ENCODE assay signal across 11 mouse cellular contexts in genomic region chr10:81073464-81073863, GRCm38 (mm10). TPM values are rescaled to one million over a fixed set of nuclear protein-coding genes. Genes with fewer than 3 reads are reported as not detected.
DNase-seq lines count a peak whose midpoint lies in the region; ATAC-seq and TF ChIP-seq lines count a peak whose summit lies in the region.
"Had no signal": no experiment of that assay in that cellular context is flagged by ENCODE, and none has a peak within 500 bp of the region (broad histone marks: within the 10 kb centered on the region; RNA-seq: fewer than 3 reads in every experiment).

No protein-coding gene starts in this region.

- DNase-seq in heart, postnatal 4 days = peak; percentile 42
- DNase-seq in heart, embryonic 10.5 days (ENCODE audit: low spot score) = no peak
- peak; percentile 49 to 83 for DNase-seq in spleen, postnatal 4 days (ENCODE audit: low spot score in 2 of 2)
- DNase-seq in spleen, postnatal 36 days (ENCODE audit: low spot score in 2 of 2) = no peak
- DNase-seq in thymus, postnatal 25 days = peak; percentile 33
- no peak for DNase-seq in cerebellum, adult 18-20 months

- no peak overlapping the region for H3K27ac ChIP-seq in heart, embryonic 10.5 days
- no peak overlapping the region for H3K27ac ChIP-seq in cortical plate, adult 2 months (ENCODE audit: insufficient read depth, low read length)
- H3K27ac ChIP-seq: lung, embryonic 15.5 days; neural tube, embryonic 12.5 days; stomach, embryonic 15.5 days had no signal

- H3K4me1 ChIP-seq in heart, embryonic 10.5 days = peaks cover 24% of the 10 kb centered on the region
- peaks cover 3% of the 10 kb centered on the region; the same call in 1 of the 2 replicates for H3K4me1 ChIP-seq in cortical plate, adult 2 months (ENCODE audit: control insufficient read depth, insufficient read depth, low read length)

- ATAC-seq in erythroid progenitor cell, adult 5-6 weeks (replicated peaks; ENCODE audit: low FRiP score, poor library complexity, severe bottlenecking) = no peak

- TF ChIP-seq POLR2A in cortical plate, adult 2 months (IDR thresholded peaks at IDR 0.05; ENCODE audit: extremely low read depth, insufficient read depth, low read length) = no peak

- H3K9me3 ChIP-seq in heart, embryonic 10.5 days = no peaks in the 10 kb centered on the region
- H3K9me3 ChIP-seq: lung, embryonic 15.5 days; neural tube, embryonic 12.5 days; stomach, embryonic 15.5 days had no signal

- WGBS in heart, embryonic 10.5 days = 60% methylated on average over 7 of the region's 7 CpGs

- peaks cover 60% of the 10 kb centered on the region for H3K36me3 ChIP-seq in heart, embryonic 10.5 days

- peak; percentile 29; the same call in 1 of the 2 replicates for TF ChIP-seq CTCF in cortical plate, adult 2 months (IDR thresholded peaks at IDR 0.05; ENCODE audit: extremely low read depth, insufficient read depth, low read length)

- H3K4me3 ChIP-seq in heart, embryonic 10.5 days = no peak overlapping the region
- H3K4me3 ChIP-seq in cortical plate, adult 2 months (ENCODE audit: insufficient read depth, low read length) = no peak overlapping the region
- H3K4me3 ChIP-seq: lung, embryonic 15.5 days; neural tube, embryonic 12.5 days; stomach, embryonic 15.5 days had no signal

- H3K27me3 ChIP-seq in heart, embryonic 10.5 days (ENCODE audit: insufficient read depth, poor library complexity, severe bottlenecking) = no peaks in the 10 kb centered on the region
- H3K27me3 ChIP-seq: lung, embryonic 15.5 days; neural tube, embryonic 12.5 days; stomach, embryonic 15.5 days had no signal

RNA-seq across cellular contexts. Expression of gene Thop1, which starts 3.6 kb away (rescaled TPM):
- total RNA-seq in heart, postnatal 4 days (2021) = 10 to 100 TPM; 14.5 to 15.5 TPM
- 58.0 and 73.9 TPM in 2 replicates for polyA plus RNA-seq in heart, embryonic 10.5 days (2016; fragmentation: Nextera tagmentation; extraction: Ambion mirVana)
- 66.2 and 68.5 TPM in 2 replicates for polyA plus RNA-seq in cortical plate, adult 2 months (2012; rRNA removed)
- 2.9 and 4.3 TPM in 2 replicates for total RNA-seq in erythroid progenitor cell, adult 5-6 weeks (2015; ENCODE audit: low replicate concordance)
- total RNA-seq in erythroid progenitor cell, adult 5-6 weeks (2017; ENCODE audit: low replicate concordance) = 3.2 and 22.8 TPM in 2 replicates

RNA-seq across cellular contexts. Expression of gene Sgta, which starts 13.5 kb away (rescaled TPM):
- 100 to 1,000 TPM; 102 to 103 TPM for total RNA-seq in heart, postnatal 4 days (2021)
- polyA plus RNA-seq in heart, embryonic 10.5 days (2016; fragmentation: Nextera tagmentation; extraction: Ambion mirVana) = 197 and 226 TPM in 2 replicates
- polyA plus RNA-seq in cortical plate, adult 2 months (2012; rRNA removed) = 222 and 228 TPM in 2 replicates
- 13.0 and 22.2 TPM in 2 replicates for total RNA-seq in erythroid progenitor cell, adult 5-6 weeks (2015; ENCODE audit: low replicate concordance)
- 13.8 and 16.6 TPM in 2 replicates for total RNA-seq in erythroid progenitor cell, adult 5-6 weeks (2017; ENCODE audit: low replicate concordance)

RNA-seq across cellular contexts. Expression of gene Creb3l3, which starts 25.2 kb away (rescaled TPM):
- 1 to 10 TPM; 1.8 to 2.3 TPM for total RNA-seq in heart, postnatal 4 days (2021)
- polyA plus RNA-seq in heart, embryonic 10.5 days (2016; fragmentation: Nextera tagmentation; extraction: Ambion mirVana) = 0.43 and 2.4 TPM in 2 replicates
- 0.42 TPM in 2 replicates for polyA plus RNA-seq in cortical plate, adult 2 months (2012; rRNA removed)
- not detected in 2 replicates for total RNA-seq in erythroid progenitor cell, adult 5-6 weeks (2015; ENCODE audit: low replicate concordance)
- not detected in 2 replicates for total RNA-seq in erythroid progenitor cell, adult 5-6 weeks (2017; ENCODE audit: low replicate concordance)

RNA-seq across cellular contexts. Expression of gene Map2k2, which starts 32.3 kb away (rescaled TPM):
- total RNA-seq in heart, postnatal 4 days (2021) = 100 to 1,000 TPM; 134 to 141 TPM
- polyA plus RNA-seq in heart, embryonic 10.5 days (2016; fragmentation: Nextera tagmentation; extraction: Ambion mirVana) = 173 and 196 TPM in 2 replicates
- 192 and 201 TPM in 2 replicates for polyA plus RNA-seq in cortical plate, adult 2 months (2012; rRNA removed)
- 36.4 and 39.4 TPM in 2 replicates for total RNA-seq in erythroid progenitor cell, adult 5-6 weeks (2015; ENCODE audit: low replicate concordance)
- 54.0 and 71.5 TPM in 2 replicates for total RNA-seq in erythroid progenitor cell, adult 5-6 weeks (2017; ENCODE audit: low replicate concordance)

RNA-seq across cellular contexts. Expression of gene Slc39a3, which starts 36.2 kb away (rescaled TPM):
- 1 to 10 TPM; 7.6 to 7.8 TPM for total RNA-seq in heart, postnatal 4 days (2021)
- polyA plus RNA-seq in heart, embryonic 10.5 days (2016; fragmentation: Nextera tagmentation; extraction: Ambion mirVana) = 8.9 and 10.7 TPM in 2 replicates
- 72.8 and 73.0 TPM in 2 replicates for polyA plus RNA-seq in cortical plate, adult 2 months (2012; rRNA removed)
- 4.3 and 7.1 TPM in 2 replicates for total RNA-seq in erythroid progenitor cell, adult 5-6 weeks (2015; ENCODE audit: low replicate concordance)
- 1.2 and 4.2 TPM in 2 replicates for total RNA-seq in erythroid progenitor cell, adult 5-6 weeks (2017; ENCODE audit: low replicate concordance)

Comparison
In these comparisons a context has a peak if more than half of its experiments do, and no peak if none do; other contexts are left out.
1. DNase-seq: peak in heart, postnatal 4 days (single experiment), spleen, postnatal 4 days (2 of 2) and thymus, postnatal 25 days (single experiment); none in heart, embryonic 10.5 days (single experiment), spleen, postnatal 36 days (0 of 2) and cerebellum, adult 18-20 months (0 of 2).
2. RNA of gene Sgta, which starts 13.5 kb away (total RNA-seq): 102 to 103 TPM in heart, postnatal 4 days; 13.0 to 22.2 TPM in erythroid progenitor cell, adult 5-6 weeks; every median in the first group is over 4 times any median in the second.